Mouse (Mus musculus): ENCODE data around the gene Mif4gd. TPM values are rescaled to one million over a fixed set of nuclear protein-coding genes. Genes with fewer than 3 reads are reported as not detected.
A peak's percentile ranks its signal among the peaks of the same experiment; 100 is the strongest.

Gene Mif4gd
- polyA plus RNA-seq, 1 experiment: 18.0 TPM

DNA sequence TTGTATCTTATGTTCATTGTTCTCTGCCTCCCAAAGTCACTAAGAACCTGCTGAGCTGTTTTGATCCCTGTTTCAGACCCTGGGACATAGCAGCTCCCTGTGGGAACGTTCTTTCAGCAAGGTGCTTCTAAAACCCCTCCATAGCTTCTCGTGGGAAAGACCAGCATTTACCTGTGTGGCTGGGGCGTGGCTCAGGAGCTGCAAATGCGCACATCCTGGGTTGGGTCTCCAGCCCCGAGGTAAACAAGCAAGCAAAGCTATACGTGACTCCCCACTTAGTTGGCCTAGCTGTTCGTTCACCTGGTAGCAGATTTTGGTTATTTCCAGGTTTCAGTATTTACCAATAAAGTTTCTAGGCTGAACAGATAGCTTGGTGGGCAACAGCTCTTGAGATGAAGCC is 19.5 kb upstream of the Mif4gd start:
- TF ChIP-seq POLR2A (IDR thresholded peaks at IDR 0.05; ENCODE audit: borderline replicate concordance, extremely low read depth, insufficient read depth, insufficient read length, poor library complexity, severe bottlenecking) (no peak), CTCF (IDR thresholded peaks at IDR 0.05; ENCODE audit: borderline replicate concordance, extremely low read depth, insufficient read depth, insufficient read length) (no peak)
- DNase-seq (ENCODE audit: low read depth): no peak

DNA sequence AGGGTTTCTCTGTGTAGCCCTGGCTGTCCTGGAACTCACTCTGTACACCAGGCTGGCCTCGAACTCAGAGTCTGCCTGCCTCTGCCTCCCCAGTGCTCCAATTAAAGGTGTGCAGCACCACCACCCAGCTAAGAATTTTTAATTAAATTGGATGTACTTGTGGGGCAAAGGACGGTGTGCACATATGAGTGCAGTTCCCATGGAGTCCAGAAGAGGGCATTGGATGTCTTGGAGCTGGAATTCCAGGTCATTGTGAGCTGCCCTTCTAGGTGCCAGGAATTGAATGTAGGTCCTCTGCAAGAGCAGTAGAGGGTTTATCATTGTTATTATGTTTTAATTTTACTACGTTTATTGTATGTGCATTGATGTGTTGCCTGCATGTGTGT is 18.7 kb upstream of the Mif4gd start:
- DNase-seq (ENCODE audit: low read depth): peak; percentile 37
- TF ChIP-seq POLR2A (IDR thresholded peaks at IDR 0.05; ENCODE audit: borderline replicate concordance, extremely low read depth, insufficient read depth, insufficient read length, poor library complexity, severe bottlenecking) (no peak), CTCF (IDR thresholded peaks at IDR 0.05; ENCODE audit: borderline replicate concordance, extremely low read depth, insufficient read depth, insufficient read length) (peak; percentile 56; the same call in 1 of the 2 replicates)

DNA sequence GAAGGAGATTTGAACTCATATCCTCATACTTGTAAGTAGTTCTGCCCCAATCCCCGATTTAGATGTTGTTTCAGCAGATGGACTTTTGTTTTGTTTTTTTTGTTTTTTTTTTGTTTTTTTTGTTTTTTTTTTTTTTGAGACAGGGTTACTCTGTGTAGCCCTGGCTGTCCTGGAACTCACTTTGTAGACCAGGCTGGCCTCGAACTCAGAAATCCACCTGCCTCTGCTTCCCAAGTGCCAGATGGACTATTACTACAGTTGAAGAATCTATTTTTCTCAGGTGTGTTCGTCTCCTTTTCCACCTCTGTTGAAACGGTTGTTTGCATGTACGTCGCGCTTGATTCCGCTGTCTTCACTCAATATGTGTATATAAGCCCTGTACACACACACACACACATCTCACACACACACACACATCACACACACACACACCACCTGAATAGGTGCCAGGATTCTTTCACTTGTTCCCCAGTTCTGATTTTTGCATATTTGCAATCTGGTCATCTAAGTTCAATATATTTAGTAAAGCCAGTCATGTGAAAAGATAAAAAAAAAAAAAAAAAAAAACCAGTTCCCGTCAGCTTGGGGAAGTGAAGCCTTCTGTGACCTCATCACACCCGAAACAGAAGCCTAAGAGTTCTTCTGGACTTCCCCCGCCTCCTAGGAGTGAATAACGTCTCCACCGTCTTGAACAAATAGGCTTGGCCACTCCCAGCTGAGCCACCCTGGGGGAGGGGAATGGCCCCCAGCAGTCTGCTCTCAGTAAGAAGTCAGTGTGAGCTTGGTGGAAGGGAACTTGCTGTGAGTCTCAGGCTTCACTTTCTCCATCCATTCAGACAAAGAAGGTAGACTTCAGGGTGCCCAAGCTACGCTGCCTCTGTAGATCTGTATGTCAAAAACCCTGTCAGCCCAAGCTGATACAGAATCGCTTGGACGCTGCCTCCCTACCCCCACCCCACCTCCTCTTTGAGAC is 18.0 kb upstream of the Mif4gd start:
- no peak for DNase-seq (ENCODE audit: low read depth)
- no peak for TF ChIP-seq CTCF (IDR thresholded peaks at IDR 0.05; ENCODE audit: borderline replicate concordance, extremely low read depth, insufficient read depth, insufficient read length)

DNA sequence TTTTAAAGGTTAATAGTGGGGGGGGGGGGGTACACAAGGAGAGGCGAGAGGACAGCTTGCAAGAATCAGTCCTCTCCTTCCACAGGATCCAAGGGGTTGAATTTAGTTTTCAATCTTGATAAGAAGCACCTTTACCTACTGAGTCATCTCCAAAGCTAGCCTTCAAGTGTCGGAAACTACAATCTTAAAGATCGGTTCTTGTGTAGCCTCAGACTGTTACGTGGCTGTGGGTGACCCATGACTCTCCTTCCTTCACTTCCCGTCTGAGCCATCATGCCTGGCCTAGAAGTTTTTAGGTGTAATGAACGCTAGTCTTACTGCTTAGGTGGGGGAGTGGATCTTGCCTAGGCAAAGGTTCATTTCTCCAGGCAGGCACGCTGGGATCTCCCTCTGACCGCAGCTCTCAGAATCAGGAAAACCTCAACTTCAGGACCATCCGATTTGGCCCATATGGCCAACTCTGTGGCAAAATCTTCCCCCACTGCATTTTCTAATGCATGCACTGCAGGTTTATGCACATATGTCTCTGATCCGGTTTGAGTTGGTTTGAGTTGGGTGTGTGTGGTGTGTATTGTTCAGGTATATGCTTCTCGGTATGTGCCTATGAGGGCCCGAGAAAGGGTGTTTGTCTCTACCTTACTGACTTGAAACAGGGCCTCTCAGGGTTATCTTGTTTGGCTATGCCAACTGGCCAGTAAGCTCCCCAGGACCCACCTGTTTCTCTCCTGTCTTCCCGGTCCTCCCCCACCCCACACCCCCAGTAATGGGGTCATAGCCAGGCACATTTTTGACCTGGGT is 17.2 kb upstream of the Mif4gd start:
- DNase-seq (ENCODE audit: low read depth): no peak
- no peak for TF ChIP-seq POLR2A (IDR thresholded peaks at IDR 0.05; ENCODE audit: borderline replicate concordance, extremely low read depth, insufficient read depth, insufficient read length, poor library complexity, severe bottlenecking)
- no peak for TF ChIP-seq CTCF (IDR thresholded peaks at IDR 0.05; ENCODE audit: borderline replicate concordance, extremely low read depth, insufficient read depth, insufficient read length)

DNA sequence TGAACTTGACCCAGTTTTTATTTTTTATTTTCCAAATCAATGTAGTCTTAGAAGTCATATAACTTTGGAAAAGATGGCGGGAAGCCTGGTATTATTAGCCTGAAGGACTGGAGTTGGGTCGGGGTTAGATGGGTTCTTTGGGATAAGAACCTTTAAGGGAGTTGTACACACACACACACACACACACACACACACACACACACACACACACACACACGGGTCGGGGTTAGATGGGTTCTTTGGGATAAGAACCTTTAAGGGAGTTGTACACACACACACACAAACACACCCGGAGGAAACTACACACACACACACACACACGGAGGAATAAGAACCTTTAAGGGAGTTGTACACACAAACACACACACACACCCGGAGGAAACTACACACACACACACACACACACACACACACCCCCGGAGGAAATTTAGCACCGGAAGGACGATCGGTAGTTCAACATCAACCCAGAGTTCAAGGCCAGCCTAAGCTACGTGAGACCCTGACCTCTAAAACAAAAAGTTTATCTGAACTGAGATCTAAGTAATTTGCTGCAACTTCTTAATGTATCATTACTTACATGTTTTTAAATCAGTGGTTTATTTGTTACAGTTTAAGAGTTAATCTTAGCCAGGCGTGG is 15.8 kb upstream of the Mif4gd start:
- no peak for TF ChIP-seq CTCF (IDR thresholded peaks at IDR 0.05; ENCODE audit: borderline replicate concordance, extremely low read depth, insufficient read depth, insufficient read length)
- no peak for TF ChIP-seq POLR2A (IDR thresholded peaks at IDR 0.05; ENCODE audit: borderline replicate concordance, extremely low read depth, insufficient read depth, insufficient read length, poor library complexity, severe bottlenecking)
- no peak for DNase-seq (ENCODE audit: low read depth)

DNA sequence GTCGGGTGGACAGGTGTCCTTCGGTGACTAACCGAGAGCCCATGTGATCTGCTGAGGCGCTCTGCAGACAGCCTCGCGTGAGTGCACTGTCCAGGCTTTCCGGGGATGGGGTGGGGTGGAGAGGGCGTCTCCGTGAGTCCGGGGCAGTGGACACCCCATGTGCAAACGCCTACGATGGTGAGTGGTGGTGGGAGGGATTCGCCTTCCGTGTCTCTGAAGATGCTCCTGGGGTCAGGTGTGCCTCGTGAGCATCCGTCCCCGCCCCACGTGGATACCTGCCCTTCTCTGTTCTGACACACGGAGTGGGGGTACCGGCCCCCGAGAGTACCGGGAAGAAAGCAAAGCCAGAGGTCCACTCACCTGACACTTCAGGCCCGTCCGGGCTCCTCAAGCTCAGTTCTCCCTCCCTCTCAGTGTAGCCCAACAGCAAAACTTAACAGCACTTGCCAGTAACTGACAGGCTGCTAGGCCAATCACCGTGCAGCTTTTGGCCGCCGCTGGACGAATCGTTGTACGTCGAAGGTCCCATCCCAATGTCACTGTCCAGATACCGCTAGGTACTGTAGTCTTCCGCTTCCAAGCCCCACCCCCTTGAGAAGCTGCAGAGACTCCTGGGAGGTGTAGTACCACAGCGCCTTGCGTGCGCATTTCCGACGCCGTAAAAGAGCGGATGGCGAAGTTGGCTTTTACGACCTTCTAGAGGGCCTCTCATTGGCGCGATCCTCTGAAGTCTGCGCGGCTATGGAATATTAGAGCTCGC is 15.1 kb upstream of the Mif4gd start, which contains the start of gene Slc25a19:
TSS of gene Slc25a19 (minus strand) at position 591 of the 760 bp plus-strand sequence.
- TF ChIP-seq CTCF (IDR thresholded peaks at IDR 0.05; ENCODE audit: borderline replicate concordance, extremely low read depth, insufficient read depth, insufficient read length) (no peak), POLR2A (IDR thresholded peaks at IDR 0.05; ENCODE audit: borderline replicate concordance, extremely low read depth, insufficient read depth, insufficient read length, poor library complexity, severe bottlenecking) (peak; percentile 28; the same call in 1 of the 2 replicates)
- DNase-seq (ENCODE audit: low read depth): peak; percentile 100

DNA sequence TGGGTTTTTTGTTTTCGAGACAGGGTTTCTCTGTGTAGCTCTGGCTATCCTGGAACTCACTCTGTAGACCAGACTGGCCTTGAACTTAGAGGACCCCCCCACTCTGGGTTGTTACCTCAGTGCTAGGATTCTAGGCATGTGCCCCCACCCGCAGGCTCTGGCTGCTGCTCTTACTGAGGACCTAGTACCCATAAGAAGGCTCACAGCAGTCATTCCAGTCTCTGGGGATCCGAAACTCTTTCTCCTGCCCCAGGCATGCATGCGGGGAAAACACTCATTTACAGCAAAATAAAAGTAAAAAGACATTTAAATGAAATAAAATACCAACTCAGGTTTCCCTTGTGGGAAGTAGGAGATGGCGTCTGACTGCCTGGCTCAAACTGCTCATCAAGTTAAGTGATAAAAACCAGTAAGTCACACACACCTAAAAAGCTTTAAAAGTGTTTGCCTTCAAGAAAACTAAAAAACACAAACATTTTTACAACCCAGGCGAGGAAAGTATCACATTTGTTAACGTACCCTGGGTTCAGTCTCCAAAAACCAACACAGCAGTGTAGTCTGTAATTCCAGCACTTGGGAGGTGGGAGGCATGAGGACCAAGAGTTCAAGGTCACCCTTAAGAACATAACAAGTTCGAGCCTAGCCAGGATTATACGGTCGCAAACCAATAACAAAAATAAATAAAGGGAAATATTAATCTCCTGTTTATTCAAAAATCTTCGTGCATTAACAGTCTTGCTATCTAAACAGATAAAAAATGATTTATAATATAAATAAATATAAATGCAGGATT is 14.3 kb upstream of the Mif4gd start:
- TF ChIP-seq POLR2A (IDR thresholded peaks at IDR 0.05; ENCODE audit: borderline replicate concordance, extremely low read depth, insufficient read depth, insufficient read length, poor library complexity, severe bottlenecking) (no peak), CTCF (IDR thresholded peaks at IDR 0.05; ENCODE audit: borderline replicate concordance, extremely low read depth, insufficient read depth, insufficient read length) (no peak)
- DNase-seq (ENCODE audit: low read depth): no peak

DNA sequence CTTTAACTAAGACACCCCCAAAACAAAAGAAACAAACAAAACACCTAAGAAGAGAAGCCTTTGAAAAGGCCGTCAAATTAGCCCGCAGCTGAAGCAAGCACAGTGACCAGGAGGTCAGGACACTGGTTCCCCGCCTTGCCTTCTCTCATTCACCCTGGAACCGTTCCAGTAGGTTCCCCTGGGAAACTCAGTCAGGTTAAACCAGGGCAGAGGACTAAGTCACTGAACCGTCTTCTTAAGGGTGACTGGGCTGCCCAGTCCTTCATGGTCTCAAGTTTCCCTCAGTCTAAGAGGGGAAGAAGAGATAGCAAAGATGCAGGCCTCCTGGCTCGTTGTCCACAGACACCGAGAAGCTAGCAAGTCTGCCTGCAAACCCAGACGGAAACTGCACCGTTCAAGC is 13.1 kb upstream of the Mif4gd start:
- DNase-seq (ENCODE audit: low read depth): no peak
- no peak for TF ChIP-seq CTCF (IDR thresholded peaks at IDR 0.05; ENCODE audit: borderline replicate concordance, extremely low read depth, insufficient read depth, insufficient read length)
- TF ChIP-seq POLR2A (IDR thresholded peaks at IDR 0.05; ENCODE audit: borderline replicate concordance, extremely low read depth, insufficient read depth, insufficient read length, poor library complexity, severe bottlenecking): no peak

DNA sequence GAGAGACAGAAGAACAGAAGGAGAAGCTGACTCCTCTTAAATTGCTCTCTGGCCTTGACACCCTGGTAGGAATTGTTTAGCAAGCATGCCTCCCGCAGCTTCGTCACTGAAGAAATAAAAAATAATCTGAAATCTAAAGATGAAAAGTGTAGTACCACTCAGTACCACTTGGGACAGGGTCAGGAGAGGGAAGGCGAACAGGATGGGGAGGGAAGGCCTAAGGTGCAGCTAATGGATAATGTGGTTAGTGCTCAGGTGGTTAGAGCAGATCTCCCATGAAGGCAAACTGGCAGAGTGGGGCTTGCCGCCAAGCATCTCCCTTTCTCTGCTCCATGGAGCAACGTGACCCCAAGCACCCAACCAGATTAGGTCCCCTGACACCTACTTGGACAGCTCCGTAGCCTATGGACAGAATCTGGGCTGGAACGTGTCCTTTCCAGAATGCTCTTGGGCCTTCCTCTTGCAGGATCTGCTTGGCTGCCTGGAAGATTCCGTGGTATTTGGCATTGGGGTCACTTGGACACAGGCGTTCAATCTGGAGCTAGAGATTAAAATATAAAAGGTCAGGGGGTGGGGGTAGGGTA is 10.8 kb upstream of the Mif4gd start:
- no peak for DNase-seq (ENCODE audit: low read depth)
- TF ChIP-seq CTCF (IDR thresholded peaks at IDR 0.05; ENCODE audit: borderline replicate concordance, extremely low read depth, insufficient read depth, insufficient read length): peak; percentile 28; the same call in 1 of the 2 replicates
- no peak for TF ChIP-seq POLR2A (IDR thresholded peaks at IDR 0.05; ENCODE audit: borderline replicate concordance, extremely low read depth, insufficient read depth, insufficient read length, poor library complexity, severe bottlenecking)

Data from brain, embryonic 14.5 days (tissue).